Mouse (Mus musculus) kidney, postnatal 4 days (tissue): ENCODE data around the gene Axin1.

Source experiments
- DNase-seq, 2 experiments: peaks; one replicate each; pipeline ENCODE4 v3.0.0; 2021; ENCODE audit warnings: mixed read lengths in 2 of 2

Axin1 gene

GRCm38 (mm10) chr17:26243471-26244100, 105.1 kb downstream of the Axin1 start:
- peak; percentile 74 to 87 for DNase-seq

- peak; percentile 96 to 98 for DNase-seq
These were observed 105.8 kb downstream of the Axin1 start, which contains the start of gene Fam234a for GRCm38 (mm10) chr17:26244101-26244841. Fam234a (minus strand) TSS chr17:26244242.
